Comparison of ENCODE assay signal across 9 mouse cellular contexts in genomic region chr8:107031577-107032090, GRCm38 (mm10). TPM values are rescaled to one million over a fixed set of nuclear protein-coding genes. Genes with fewer than 3 reads are reported as not detected.
DNase-seq lines count a peak whose midpoint lies in the region; ATAC-seq and TF ChIP-seq lines count a peak whose summit lies in the region.
"Had no signal": no experiment of that assay in that cellular context is flagged by ENCODE, and none has a peak within 500 bp of the region (broad histone marks: within the 10 kb centered on the region; RNA-seq: fewer than 3 reads in every experiment).

No protein-coding gene starts in this region.

- TF ChIP-seq CTCF in E14TG2a.4 (conservative IDR thresholded peaks at IDR 0.05; ENCODE audit: low read length) = no peak
- no peak for TF ChIP-seq CTCF in embryonic fibroblast, embryonic 13.5 days (IDR thresholded peaks at IDR 0.05; ENCODE audit: borderline replicate concordance, insufficient read depth, low read length)

- H3K4me2 ChIP-seq in heart, embryonic 13.5 days = peak overlapping the region; percentile 93
- peak overlapping the region; percentile 87 for H3K4me2 ChIP-seq in limb, embryonic 13.5 days (replicated peaks)
- H3K4me2 ChIP-seq in neural tube, embryonic 14.5 days (ENCODE audit: low read depth, low read length) = peak overlapping the region; percentile 87

- no peak for TF ChIP-seq POLR2A in embryonic fibroblast, embryonic 13.5 days (IDR thresholded peaks at IDR 0.05; ENCODE audit: low read depth, low read length)

- intact Hi-C loops in heart, postnatal 10 days (cut with DNase I) = loop anchor here (2.0 kb wide), 1 partner anchor 17 kb away; the partner anchor contains the start of gene Pdf

- H3K9me3 ChIP-seq in heart, embryonic 13.5 days = no peaks in the 10 kb centered on the region
- H3K9me3 ChIP-seq in E14TG2a.4 (ENCODE audit: low read length) = peaks cover 11% of the 10 kb centered on the region
- no peaks in the 10 kb centered on the region for H3K9me3 ChIP-seq in limb, embryonic 13.5 days
- H3K9me3 ChIP-seq in neural tube, embryonic 14.5 days (ENCODE audit: control insufficient read depth, low read length) = no peaks in the 10 kb centered on the region

- no peak for DNase-seq in heart, postnatal 10 days
- DNase-seq in adrenal gland, postnatal 4 days (ENCODE audit: low spot score in 2 of 2) = no peak
- DNase-seq in layer of hippocampus, postnatal 14 days (ENCODE audit: low spot score in 2 of 2) = no peak

- H3K4me1 ChIP-seq in heart, embryonic 13.5 days = peaks cover 21% of the 10 kb centered on the region
- peaks cover 28% of the 10 kb centered on the region for H3K4me1 ChIP-seq in E14TG2a.4 (replicated peaks; ENCODE audit: low read depth, low read length)
- H3K4me1 ChIP-seq in embryonic fibroblast, embryonic 13.5 days (ENCODE audit: control insufficient read depth, insufficient read depth, low read length) = peaks cover 6% of the 10 kb centered on the region
- H3K4me1 ChIP-seq in limb, embryonic 13.5 days = peaks cover 17% of the 10 kb centered on the region
- peaks cover 15% of the 10 kb centered on the region; the same call in 1 of the 2 replicates for H3K4me1 ChIP-seq in neural tube, embryonic 14.5 days (ENCODE audit: control insufficient read depth, insufficient read depth, low read length)

- peak overlapping the region; percentile 98 for H3K9ac ChIP-seq in heart, embryonic 13.5 days
- H3K9ac ChIP-seq in limb, embryonic 13.5 days = peak overlapping the region; percentile 98
- peak overlapping the region; percentile 97 for H3K9ac ChIP-seq in neural tube, embryonic 14.5 days (replicated peaks; ENCODE audit: low read depth, low read length)

- no peaks in the 10 kb centered on the region for H3K27me3 ChIP-seq in heart, embryonic 13.5 days (replicated peaks)
- no peaks in the 10 kb centered on the region for H3K27me3 ChIP-seq in E14TG2a.4 (ENCODE audit: insufficient read depth, low read length)
- no peaks in the 10 kb centered on the region for H3K27me3 ChIP-seq in limb, embryonic 13.5 days
- H3K27me3 ChIP-seq in neural tube, embryonic 14.5 days (ENCODE audit: control insufficient read depth, insufficient read depth, low read length) = no peaks in the 10 kb centered on the region

- under 1% methylated on average over 40 of the region's 40 CpGs for WGBS in heart, embryonic 13.5 days
- WGBS in limb, embryonic 13.5 days = under 1% methylated on average over 38 of the region's 40 CpGs
- WGBS in neural tube, embryonic 14.5 days = under 1% methylated on average over 32 of the region's 40 CpGs

- H3K27ac ChIP-seq in heart, embryonic 13.5 days (replicated peaks) = peak overlapping the region; percentile 80
- H3K27ac ChIP-seq in embryonic fibroblast, embryonic 13.5 days (ENCODE audit: insufficient read depth, low read length) = peak overlapping the region; percentile 50
- H3K27ac ChIP-seq in limb, embryonic 13.5 days = peak overlapping the region; percentile 34; the same call in 1 of the 2 replicates
- peak overlapping the region; percentile 74 for H3K27ac ChIP-seq in neural tube, embryonic 14.5 days (ENCODE audit: low read depth, low read length)

- peak overlapping the region; percentile 97 for H3K4me3 ChIP-seq in heart, embryonic 13.5 days
- H3K4me3 ChIP-seq in E14TG2a.4 (replicated peaks; ENCODE audit: low read length) = peak overlapping the region; percentile 94
- H3K4me3 ChIP-seq in embryonic fibroblast, embryonic 13.5 days (ENCODE audit: insufficient read depth, low read length) = peak overlapping the region; percentile 97
- H3K4me3 ChIP-seq in limb, embryonic 13.5 days = peak overlapping the region; percentile 99
- H3K4me3 ChIP-seq in neural tube, embryonic 14.5 days (ENCODE audit: low read depth, low read length) = peak overlapping the region; percentile 92

- ATAC-seq in heart, embryonic 13.5 days (ENCODE audit: extremely low read depth, insufficient number of reproducible peaks, low FRiP score, low TSS enrichment) = no peak
- peak; percentile 1; the same call in 1 of the 2 replicates for ATAC-seq in limb, embryonic 13.5 days (ENCODE audit: low FRiP score, low read depth)
- ATAC-seq in neural tube, embryonic 14.5 days (ENCODE audit: low read depth) = no peak; the same call in none of the 2 replicates

- H3K36me3 ChIP-seq in heart, embryonic 13.5 days = peaks cover 10% of the 10 kb centered on the region
- peaks cover 5% of the 10 kb centered on the region for H3K36me3 ChIP-seq in E14TG2a.4 (ENCODE audit: insufficient read depth, low read length)
- H3K36me3 ChIP-seq in limb, embryonic 13.5 days = peaks cover 8% of the 10 kb centered on the region
- H3K36me3 ChIP-seq in neural tube, embryonic 14.5 days (ENCODE audit: control insufficient read depth, insufficient read depth, low read length) = peaks cover 3% of the 10 kb centered on the region; the same call in 1 of the 2 replicates

RNA-seq across cellular contexts. Expression of gene Vps4a, which starts 0.6 kb away (rescaled TPM):
- polyA plus RNA-seq in heart, embryonic 13.5 days (2015; fragmentation: Nextera tagmentation; extraction: Ambion mirVana) = 46.1 and 50.3 TPM in 2 replicates
- 10 to 100 TPM; 59.8 to 61.4 TPM for total RNA-seq in heart, postnatal 10 days (2021)
- polyA plus RNA-seq in embryonic fibroblast, embryonic 13.5 days (2011; ENCODE audit: insufficient read length, low read depth, missing spikeins) = 47.0 and 48.3 TPM in 2 replicates
- polyA plus RNA-seq in limb, embryonic 13.5 days (2015; fragmentation: Nextera tagmentation; extraction: Ambion mirVana) = 81.7 and 81.9 TPM in 2 replicates
- polyA plus RNA-seq in neural tube, embryonic 14.5 days (2014; fragmentation: Nextera tagmentation; extraction: Ambion mirVana) = 155 and 162 TPM in 2 replicates
- 10 to 100 TPM; 69.6 to 72.7 TPM for total RNA-seq in adrenal gland, postnatal 4 days (2021)
- total RNA-seq in layer of hippocampus, postnatal 14 days (2021) = 100 to 1,000 TPM; 110 to 113 TPM

RNA-seq across cellular contexts. Expression of gene Pdf, which starts 16.8 kb away (rescaled TPM):
- 41.2 and 46.7 TPM in 2 replicates for polyA plus RNA-seq in heart, embryonic 13.5 days (2015; fragmentation: Nextera tagmentation; extraction: Ambion mirVana)
- 10 to 100 TPM; 43.4 to 53.1 TPM for total RNA-seq in heart, postnatal 10 days (2021)
- polyA plus RNA-seq in embryonic fibroblast, embryonic 13.5 days (2011; ENCODE audit: insufficient read length, low read depth, missing spikeins) = 4.4 and 5.5 TPM in 2 replicates
- polyA plus RNA-seq in limb, embryonic 13.5 days (2015; fragmentation: Nextera tagmentation; extraction: Ambion mirVana) = 51.0 and 55.6 TPM in 2 replicates
- polyA plus RNA-seq in neural tube, embryonic 14.5 days (2014; fragmentation: Nextera tagmentation; extraction: Ambion mirVana) = 36.5 and 36.8 TPM in 2 replicates
- 10 to 100 TPM; 33.5 to 38.3 TPM for total RNA-seq in adrenal gland, postnatal 4 days (2021)
- 10 to 100 TPM; 24.6 to 24.9 TPM for total RNA-seq in layer of hippocampus, postnatal 14 days (2021)

RNA-seq across cellular contexts. Expression of gene Cog8, which starts 24.9 kb away (rescaled TPM):
- polyA plus RNA-seq in heart, embryonic 13.5 days (2015; fragmentation: Nextera tagmentation; extraction: Ambion mirVana) = 24.8 and 25.9 TPM in 2 replicates
- total RNA-seq in heart, postnatal 10 days (2021) = 10 to 100 TPM; 18.9 to 22.1 TPM
- polyA plus RNA-seq in embryonic fibroblast, embryonic 13.5 days (2011; ENCODE audit: insufficient read length, low read depth, missing spikeins) = 31.0 TPM in 2 replicates
- polyA plus RNA-seq in limb, embryonic 13.5 days (2015; fragmentation: Nextera tagmentation; extraction: Ambion mirVana) = 37.5 and 40.8 TPM in 2 replicates
- polyA plus RNA-seq in neural tube, embryonic 14.5 days (2014; fragmentation: Nextera tagmentation; extraction: Ambion mirVana) = 39.9 and 46.6 TPM in 2 replicates
- total RNA-seq in adrenal gland, postnatal 4 days (2021) = 10 to 100 TPM; 32.4 to 37.4 TPM
- total RNA-seq in layer of hippocampus, postnatal 14 days (2021) = 10 to 100 TPM; 27.6 to 29.0 TPM

RNA-seq across cellular contexts. Expression of gene Nip7, which starts 25.0 kb away (rescaled TPM):
- 51.7 and 59.1 TPM in 2 replicates for polyA plus RNA-seq in heart, embryonic 13.5 days (2015; fragmentation: Nextera tagmentation; extraction: Ambion mirVana)
- 10 to 100 TPM; 24.9 to 28.8 TPM for total RNA-seq in heart, postnatal 10 days (2021)
- 71.2 and 71.5 TPM in 2 replicates for polyA plus RNA-seq in embryonic fibroblast, embryonic 13.5 days (2011; ENCODE audit: insufficient read length, low read depth, missing spikeins)
- 99.9 and 104 TPM in 2 replicates for polyA plus RNA-seq in limb, embryonic 13.5 days (2015; fragmentation: Nextera tagmentation; extraction: Ambion mirVana)
- polyA plus RNA-seq in neural tube, embryonic 14.5 days (2014; fragmentation: Nextera tagmentation; extraction: Ambion mirVana) = 62.5 and 65.5 TPM in 2 replicates
- 10 to 100 TPM; 57.7 to 60.0 TPM for total RNA-seq in adrenal gland, postnatal 4 days (2021)
- total RNA-seq in layer of hippocampus, postnatal 14 days (2021) = 10 to 100 TPM; 46.1 to 49.3 TPM

RNA-seq across cellular contexts. Expression of gene Tmed6, which starts 33.8 kb away (rescaled TPM):
- 0.41 TPM in 1 of 2 replicates, not detected in the other for polyA plus RNA-seq in heart, embryonic 13.5 days (2015; fragmentation: Nextera tagmentation; extraction: Ambion mirVana)
- total RNA-seq in heart, postnatal 10 days (2021) = not detected
- not detected in 2 replicates for polyA plus RNA-seq in embryonic fibroblast, embryonic 13.5 days (2011; ENCODE audit: insufficient read length, low read depth, missing spikeins)
- not detected in 2 replicates for polyA plus RNA-seq in limb, embryonic 13.5 days (2015; fragmentation: Nextera tagmentation; extraction: Ambion mirVana)
- polyA plus RNA-seq in neural tube, embryonic 14.5 days (2014; fragmentation: Nextera tagmentation; extraction: Ambion mirVana) = not detected in 2 replicates
- 1 to 10 TPM in 1 of 2 experiments, not detected in 1; 8.2 TPM for total RNA-seq in adrenal gland, postnatal 4 days (2021)
- not detected for total RNA-seq in layer of hippocampus, postnatal 14 days (2021)
- total RNA-seq: neutrophil, adult 5-6 weeks had no signal
